In the genomic region with DNA sequence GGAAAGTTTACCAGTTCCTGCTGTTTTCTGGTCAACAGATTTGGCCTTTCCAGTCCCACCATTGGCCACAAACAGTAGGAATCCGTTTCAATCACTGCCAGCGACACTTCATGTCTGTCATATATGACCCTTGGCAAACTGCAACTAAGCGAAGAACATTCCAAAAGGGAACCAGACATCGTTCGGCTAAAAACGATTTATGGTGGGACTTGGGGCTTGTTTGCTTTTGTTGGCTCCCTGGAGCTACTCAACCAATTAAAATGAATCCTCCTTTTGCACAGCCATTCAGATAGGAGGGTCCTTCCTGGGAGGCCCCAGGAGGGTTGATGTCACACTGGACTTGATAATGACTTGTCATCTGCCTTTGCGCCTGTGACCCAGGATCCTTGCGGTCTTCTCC, we compare ENCODE assay signal across 18 mouse cellular contexts.
DNase-seq lines count a peak whose midpoint lies in the region; ATAC-seq and TF ChIP-seq lines count a peak whose summit lies in the region.
"Had no signal": no experiment of that assay in that cellular context is flagged by ENCODE, and none has a peak within 500 bp of the region (broad histone marks: within the 10 kb centered on the region; RNA-seq: fewer than 3 reads in every experiment).

No protein-coding gene starts in this region.

- no peak overlapping the region for H3K4me3 ChIP-seq in lung, embryonic 14.5 days (ENCODE audit: low read depth, low read length)
- no peak overlapping the region for H3K4me3 ChIP-seq in lung, adult 2 months (replicated peaks; ENCODE audit: extremely low read depth, low read depth, low read length)
- no peak overlapping the region for H3K4me3 ChIP-seq in kidney, embryonic 15.5 days (replicated peaks)
- H3K4me3 ChIP-seq in lung, embryonic 15.5 days = no peak overlapping the region
- no peak overlapping the region for H3K4me3 ChIP-seq in midbrain, embryonic 16.5 days (ENCODE audit: low read depth, low read length)
- no peak overlapping the region for H3K4me3 ChIP-seq in liver, embryonic 11.5 days (ENCODE audit: low read depth, low read length)
- H3K4me3 ChIP-seq: forebrain, embryonic 13.5 days; megakaryocyte, embryonic 14.5 days had no signal

- H3K27me3 ChIP-seq in lung, embryonic 14.5 days (ENCODE audit: insufficient read depth, low read length) = no peaks in the 10 kb centered on the region
- H3K27me3 ChIP-seq in kidney, embryonic 15.5 days = no peaks in the 10 kb centered on the region
- H3K27me3 ChIP-seq in lung, embryonic 15.5 days = no peaks in the 10 kb centered on the region
- H3K27me3 ChIP-seq in midbrain, embryonic 16.5 days (ENCODE audit: control insufficient read depth, insufficient read depth, low read depth, low read length) = no peaks in the 10 kb centered on the region
- no peaks in the 10 kb centered on the region for H3K27me3 ChIP-seq in liver, embryonic 11.5 days (replicated peaks; ENCODE audit: control insufficient read depth, insufficient read depth, low read length)
- H3K27me3 ChIP-seq: forebrain, embryonic 13.5 days; megakaryocyte, embryonic 14.5 days had no signal

- WGBS in lung, embryonic 14.5 days = 46% methylated on average over 8 of the region's 8 CpGs
- 66% methylated on average over 8 of the region's 8 CpGs for WGBS in lung, adult 2 months
- WGBS in kidney, embryonic 15.5 days = 23% methylated on average over 8 of the region's 8 CpGs
- WGBS in lung, embryonic 15.5 days = 44% methylated on average over 8 of the region's 8 CpGs
- 77% methylated on average over 8 of the region's 8 CpGs for WGBS in midbrain, embryonic 16.5 days
- WGBS in liver, embryonic 11.5 days = 77% methylated on average over 8 of the region's 8 CpGs

- no peak for TF ChIP-seq POLR2A in lung, adult 2 months (IDR thresholded peaks at IDR 0.05; ENCODE audit: borderline replicate concordance, extremely low read depth, low read depth, low read length)

- no peaks in the 10 kb centered on the region for H3K36me3 ChIP-seq in lung, embryonic 14.5 days (ENCODE audit: insufficient read depth)
- H3K36me3 ChIP-seq in kidney, embryonic 15.5 days = no peaks in the 10 kb centered on the region
- H3K36me3 ChIP-seq in lung, embryonic 15.5 days = no peaks in the 10 kb centered on the region
- no peaks in the 10 kb centered on the region for H3K36me3 ChIP-seq in midbrain, embryonic 16.5 days (ENCODE audit: control insufficient read depth, insufficient read depth, low read length)
- H3K36me3 ChIP-seq in liver, embryonic 11.5 days (ENCODE audit: control insufficient read depth, insufficient read depth, low read length) = no peaks in the 10 kb centered on the region

- no peaks in the 10 kb centered on the region for H3K4me1 ChIP-seq in lung, embryonic 14.5 days (ENCODE audit: insufficient read depth)
- H3K4me1 ChIP-seq in lung, adult 2 months (ENCODE audit: control insufficient read depth, insufficient read depth, low read length) = no peaks in the 10 kb centered on the region
- peaks cover 11% of the 10 kb centered on the region for H3K4me1 ChIP-seq in kidney, embryonic 15.5 days
- H3K4me1 ChIP-seq in lung, embryonic 15.5 days = no peaks in the 10 kb centered on the region
- no peaks in the 10 kb centered on the region for H3K4me1 ChIP-seq in midbrain, embryonic 16.5 days (ENCODE audit: control insufficient read depth, insufficient read depth, low read length)
- H3K4me1 ChIP-seq in liver, embryonic 11.5 days (replicated peaks; ENCODE audit: control insufficient read depth, insufficient read depth, low read length) = no peaks in the 10 kb centered on the region
- H3K4me1 ChIP-seq: forebrain, embryonic 13.5 days; megakaryocyte, embryonic 14.5 days had no signal

- 0 out of 2 replicates have a peak, but pooled peaks have one; percentile 28 for ATAC-seq in lung, embryonic 14.5 days (ENCODE audit: insufficient read depth)
- ATAC-seq in kidney, embryonic 15.5 days (replicated peaks; ENCODE audit: low FRiP score) = peak; percentile 52
- ATAC-seq in lung, embryonic 15.5 days (ENCODE audit: borderline replicate concordance, extremely low read depth, low FRiP score, low TSS enrichment) = peak; percentile 42; the same call in 1 of the 2 replicates
- no peak for ATAC-seq in midbrain, embryonic 16.5 days
- no peak for ATAC-seq in liver, embryonic 11.5 days (replicated peaks; ENCODE audit: low FRiP score)
- ATAC-seq: forebrain, embryonic 13.5 days; hindbrain, postnatal 0 days had no signal

- no peak overlapping the region for H3K9ac ChIP-seq in lung, embryonic 14.5 days
- no peak overlapping the region for H3K9ac ChIP-seq in kidney, embryonic 15.5 days
- H3K9ac ChIP-seq in lung, embryonic 15.5 days = no peak overlapping the region
- H3K9ac ChIP-seq in midbrain, embryonic 16.5 days (ENCODE audit: low read depth, low read length) = no peak overlapping the region
- no peak overlapping the region for H3K9ac ChIP-seq in liver, embryonic 11.5 days (ENCODE audit: low read depth, low read length)
- H3K9ac ChIP-seq: forebrain, embryonic 13.5 days; liver, embryonic 14.5 days had no signal

- H3K27ac ChIP-seq in lung, embryonic 14.5 days (ENCODE audit: low read depth) = no peak overlapping the region
- peak overlapping the region; percentile 66; the same call in 1 of the 2 replicates for H3K27ac ChIP-seq in kidney, embryonic 15.5 days
- H3K27ac ChIP-seq in lung, embryonic 15.5 days = no peak overlapping the region
- H3K27ac ChIP-seq in midbrain, embryonic 16.5 days (ENCODE audit: low read length) = no peak overlapping the region
- no peak overlapping the region for H3K27ac ChIP-seq in liver, embryonic 11.5 days (ENCODE audit: low read depth, low read length)
- H3K27ac ChIP-seq: forebrain, embryonic 13.5 days; hindbrain, postnatal 0 days; liver, embryonic 14.5 days had no signal

- TF ChIP-seq CTCF in lung, embryonic 14.5 days (IDR thresholded peaks at IDR 0.05; ENCODE audit: low read depth) = no peak
- TF ChIP-seq CTCF in lung, adult 2 months (IDR thresholded peaks at IDR 0.05; ENCODE audit: insufficient read depth, low read length) = no peak

- H3K9me3 ChIP-seq in lung, embryonic 14.5 days (ENCODE audit: low read depth, low read length) = no peaks in the 10 kb centered on the region
- H3K9me3 ChIP-seq in kidney, embryonic 15.5 days (replicated peaks) = no peaks in the 10 kb centered on the region
- H3K9me3 ChIP-seq in lung, embryonic 15.5 days = no peaks in the 10 kb centered on the region
- H3K9me3 ChIP-seq in midbrain, embryonic 16.5 days (replicated peaks; ENCODE audit: control insufficient read depth, low read length, poor library complexity, severe bottlenecking) = no peaks in the 10 kb centered on the region
- H3K9me3 ChIP-seq in liver, embryonic 11.5 days (ENCODE audit: control insufficient read depth, low read length) = no peaks in the 10 kb centered on the region
- H3K9me3 ChIP-seq: forebrain, embryonic 13.5 days; megakaryocyte, embryonic 14.5 days had no signal

- peak; percentile 78 for DNase-seq in lung, embryonic 14.5 days
- no peak for DNase-seq in lung, adult 2 months
- DNase-seq in mesoderm, embryonic 11.5 days (ENCODE audit: low read depth, low spot score) = peak; percentile 41
- no peak for DNase-seq in frontal cortex, postnatal 10 days (ENCODE audit: low spot score in 2 of 2)
- no peak for DNase-seq in liver, embryonic 11.5 days (ENCODE audit: low spot score)
- DNase-seq: adrenal gland, adult 2 months; cerebellum, adult 11 months; cerebellum, postnatal 36 days; layer of hippocampus, postnatal 36 days; spleen, adult 18-20 months; thymus, adult 18-20 months had no signal

- H3K4me2 ChIP-seq in lung, embryonic 14.5 days = no peak overlapping the region
- H3K4me2 ChIP-seq in kidney, embryonic 15.5 days = peak overlapping the region; percentile 3; the same call in 1 of the 2 replicates
- H3K4me2 ChIP-seq in lung, embryonic 15.5 days = no peak overlapping the region
- no peak overlapping the region for H3K4me2 ChIP-seq in midbrain, embryonic 16.5 days (ENCODE audit: low read length)
- H3K4me2 ChIP-seq in liver, embryonic 11.5 days = no peak overlapping the region
- H3K4me2 ChIP-seq: forebrain, embryonic 13.5 days had no signal

Comparison
In these comparisons a context has a peak if more than half of its experiments do, and no peak if none do; other contexts are left out.
1. DNase-seq: peak in lung, embryonic 14.5 days (single experiment) and mesoderm, embryonic 11.5 days (single experiment); none in lung, adult 2 months (single experiment), frontal cortex, postnatal 10 days (0 of 2) and liver, embryonic 11.5 days (single experiment).
2. ATAC-seq: peak in lung, embryonic 14.5 days (single experiment), kidney, embryonic 15.5 days (single experiment) and lung, embryonic 15.5 days (single experiment); none in midbrain, embryonic 16.5 days (single experiment) and liver, embryonic 11.5 days (single experiment).